Mouse (Mus musculus): ENCODE data around the gene Rab4a. TPM values are rescaled to one million over a fixed set of nuclear protein-coding genes. Genes with fewer than 3 reads are reported as not detected.

Gene Rab4a
- polyA plus RNA-seq, 1 experiment, result 7.3 TPM

- WGBS, result 57% methylated on average over 6 of the region's 6 CpGs
- DNase-seq, result no peak
Observed at GRCm38 (mm10) chr8:123786166-123786565, 19.6 kb upstream of the Rab4a start.

GRCm38 (mm10) chr8:123786644-123787043 is 19.1 kb upstream of the Rab4a start:
- no peak for TF ChIP-seq CTCF (IDR thresholded peaks at IDR 0.05; ENCODE audit: insufficient read depth, low read length)
- no peak for TF ChIP-seq POLR2A (IDR thresholded peaks at IDR 0.05; ENCODE audit: borderline replicate concordance, extremely low read depth, low read depth, low read length)
- DNase-seq, result no peak
- Histone ChIP-seq H3K4me1 (ENCODE audit: control insufficient read depth, insufficient read depth, low read length) (peaks cover 3% of the 10 kb centered on the region; the same call in 1 of the 2 replicates), H3K4me3 (replicated peaks; ENCODE audit: extremely low read depth, low read depth, low read length) (no peak overlapping the region)
- WGBS, result 68% methylated on average over 6 of the region's 6 CpGs

More at GRCm38 (mm10) chr8:123786166-123786565, 19.6 kb upstream of the Rab4a start:
- Histone ChIP-seq H3K4me1 (ENCODE audit: control insufficient read depth, insufficient read depth, low read length) (peaks cover 3% of the 10 kb centered on the region; the same call in 1 of the 2 replicates), H3K4me3 (replicated peaks; ENCODE audit: extremely low read depth, low read depth, low read length) (no peak overlapping the region)
- TF ChIP-seq CTCF (IDR thresholded peaks at IDR 0.05; ENCODE audit: insufficient read depth, low read length), result no peak
- no peak for TF ChIP-seq POLR2A (IDR thresholded peaks at IDR 0.05; ENCODE audit: borderline replicate concordance, extremely low read depth, low read depth, low read length)

- Histone ChIP-seq H3K4me1 (ENCODE audit: control insufficient read depth, insufficient read depth, low read length) (peaks cover 3% of the 10 kb centered on the region; the same call in 1 of the 2 replicates), H3K4me3 (replicated peaks; ENCODE audit: extremely low read depth, low read depth, low read length) (no peak overlapping the region)
- no peak for DNase-seq
- WGBS, result 25% methylated on average over 21 of the region's 21 CpGs
- no peak for TF ChIP-seq POLR2A (IDR thresholded peaks at IDR 0.05; ENCODE audit: borderline replicate concordance, extremely low read depth, low read depth, low read length)
Observed at GRCm38 (mm10) chr8:123787254-123787897, 18.4 kb upstream of the Rab4a start.

DNA sequence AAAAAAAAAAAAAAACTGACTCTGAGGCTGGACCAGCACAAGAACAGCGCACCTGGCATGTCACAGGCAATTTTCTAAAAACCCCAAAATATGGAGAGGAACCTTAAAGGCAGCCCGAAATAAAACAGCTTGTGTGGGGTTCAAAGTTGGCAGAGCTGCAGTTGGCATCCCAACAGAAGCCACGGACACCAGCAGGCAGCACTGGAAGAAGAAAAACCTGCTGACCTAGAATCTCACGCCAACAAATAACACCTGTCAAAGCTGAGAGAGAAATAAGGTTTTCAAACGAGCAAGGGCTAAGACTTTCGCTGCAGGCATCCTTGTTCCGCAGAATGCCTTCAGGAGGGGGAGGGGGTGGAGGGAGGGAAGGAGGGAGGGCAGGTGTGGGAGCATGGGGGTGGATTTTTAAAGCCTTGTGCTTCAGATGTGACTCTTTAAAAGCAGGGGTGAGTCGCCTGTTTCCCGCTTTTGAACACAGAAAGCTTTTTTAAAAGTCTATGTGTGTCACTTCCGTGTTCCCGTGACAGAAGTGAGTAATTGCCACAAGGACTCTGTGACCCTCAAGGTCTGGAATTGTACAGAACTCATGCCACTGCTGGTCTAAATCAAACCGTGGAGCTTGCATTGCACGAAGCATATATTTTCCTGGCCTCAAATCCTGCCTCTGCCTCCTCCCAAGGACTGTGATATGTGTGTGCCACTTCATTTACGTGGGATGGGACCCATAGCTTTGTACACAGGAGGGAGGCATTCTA is 17.2 kb upstream of the Rab4a start:
- TF ChIP-seq CTCF (IDR thresholded peaks at IDR 0.05; ENCODE audit: insufficient read depth, low read length), result no peak
- no peak for TF ChIP-seq POLR2A (IDR thresholded peaks at IDR 0.05; ENCODE audit: borderline replicate concordance, extremely low read depth, low read depth, low read length)
- H3K4me3 ChIP-seq (replicated peaks; ENCODE audit: extremely low read depth, low read depth, low read length), result no peak overlapping the region
- WGBS, result 42% methylated on average over 14 of the region's 14 CpGs
- no peak for DNase-seq
- H3K4me1 ChIP-seq (ENCODE audit: control insufficient read depth, insufficient read depth, low read length), result peaks cover 3% of the 10 kb centered on the region; the same call in 1 of the 2 replicates

- no peak for DNase-seq
- whole genome bisulfite sequencing, result 70% methylated on average over 9 of the region's 9 CpGs
- no peak overlapping the region for H3K4me3 ChIP-seq (replicated peaks; ENCODE audit: extremely low read depth, low read depth, low read length)
- peaks cover 3% of the 10 kb centered on the region; the same call in 1 of the 2 replicates for H3K4me1 ChIP-seq (ENCODE audit: control insufficient read depth, insufficient read depth, low read length)
- TF ChIP-seq CTCF (IDR thresholded peaks at IDR 0.05; ENCODE audit: insufficient read depth, low read length), result no peak
- no peak for TF ChIP-seq POLR2A (IDR thresholded peaks at IDR 0.05; ENCODE audit: borderline replicate concordance, extremely low read depth, low read depth, low read length)
Observed at GRCm38 (mm10) chr8:123789461-123789860, 16.3 kb upstream of the Rab4a start.

- Histone ChIP-seq H3K4me3 (replicated peaks; ENCODE audit: extremely low read depth, low read depth, low read length) (no peak overlapping the region), H3K4me1 (ENCODE audit: control insufficient read depth, insufficient read depth, low read length) (peaks cover 3% of the 10 kb centered on the region; the same call in 1 of the 2 replicates)
- DNase-seq, result peak; percentile 84
- 3% methylated on average over 4 of the region's 4 CpGs for WGBS
- TF ChIP-seq POLR2A (IDR thresholded peaks at IDR 0.05; ENCODE audit: borderline replicate concordance, extremely low read depth, low read depth, low read length) (no peak), CTCF (IDR thresholded peaks at IDR 0.05; ENCODE audit: insufficient read depth, low read length) (peak; percentile 90)
Observed at GRCm38 (mm10) chr8:123789970-123790369, 15.8 kb upstream of the Rab4a start.

DNA sequence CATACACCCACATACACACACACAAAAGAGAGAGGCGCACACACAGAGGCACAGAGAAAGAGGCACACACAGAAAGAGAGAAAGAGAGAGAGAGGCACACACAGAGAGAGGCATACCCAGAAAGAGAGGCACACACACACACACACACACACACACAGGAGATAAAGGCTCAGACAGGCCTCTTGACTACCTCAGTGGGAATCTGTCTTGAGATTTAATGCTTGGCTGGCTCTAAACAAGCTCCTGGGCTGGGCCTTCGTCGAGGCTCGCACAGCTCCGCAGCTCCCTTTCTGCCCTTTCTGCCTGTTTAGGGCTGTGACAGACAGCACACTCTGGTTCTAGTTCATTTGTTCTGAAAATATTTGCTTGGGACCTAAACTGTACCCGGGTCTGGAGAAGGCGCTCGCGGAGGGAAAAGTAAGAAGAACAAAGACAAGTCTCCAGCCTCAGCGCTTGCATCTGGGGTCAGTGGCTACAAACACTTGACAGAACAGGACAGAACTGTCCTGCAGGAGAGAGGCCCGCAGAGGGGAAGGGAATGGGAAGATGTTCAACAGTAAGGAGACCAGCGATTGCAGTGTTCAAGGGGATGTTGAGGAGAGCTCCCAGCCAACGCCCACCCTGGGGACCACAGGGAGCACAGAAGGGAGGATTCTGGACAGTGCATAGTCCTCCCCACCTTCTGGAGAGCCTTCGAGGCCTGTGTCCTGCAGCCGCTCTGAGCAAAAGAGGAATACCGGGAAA is 14.5 kb upstream of the Rab4a start:
- TF ChIP-seq CTCF (IDR thresholded peaks at IDR 0.05; ENCODE audit: insufficient read depth, low read length) (no peak), POLR2A (IDR thresholded peaks at IDR 0.05; ENCODE audit: borderline replicate concordance, extremely low read depth, low read depth, low read length) (no peak)
- 77% methylated on average over 16 of the region's 16 CpGs for WGBS
- Histone ChIP-seq H3K4me1 (ENCODE audit: control insufficient read depth, insufficient read depth, low read length) (peaks cover 3% of the 10 kb centered on the region; the same call in 1 of the 2 replicates), H3K4me3 (replicated peaks; ENCODE audit: extremely low read depth, low read depth, low read length) (no peak overlapping the region)
- DNase-seq, result no peak

GRCm38 (mm10) chr8:123791845-123792225 is 13.9 kb upstream of the Rab4a start:
- Histone ChIP-seq H3K4me3 (replicated peaks; ENCODE audit: extremely low read depth, low read depth, low read length) (no peak overlapping the region), H3K4me1 (ENCODE audit: control insufficient read depth, insufficient read depth, low read length) (peaks cover 3% of the 10 kb centered on the region; the same call in 1 of the 2 replicates)
- 86% methylated on average over 7 of the region's 7 CpGs for WGBS
- no peak for DNase-seq
- TF ChIP-seq POLR2A (IDR thresholded peaks at IDR 0.05; ENCODE audit: borderline replicate concordance, extremely low read depth, low read depth, low read length) (no peak), CTCF (IDR thresholded peaks at IDR 0.05; ENCODE audit: insufficient read depth, low read length) (no peak)

- no peak for DNase-seq
- TF ChIP-seq CTCF (IDR thresholded peaks at IDR 0.05; ENCODE audit: insufficient read depth, low read length) (no peak), POLR2A (IDR thresholded peaks at IDR 0.05; ENCODE audit: borderline replicate concordance, extremely low read depth, low read depth, low read length) (no peak)
- no peaks in the 10 kb centered on the region for H3K4me1 ChIP-seq (ENCODE audit: control insufficient read depth, insufficient read depth, low read length)
Observed at GRCm38 (mm10) chr8:123793900-123794299, 11.9 kb upstream of the Rab4a start.

More at GRCm38 (mm10) chr8:123793900-123794299, 11.9 kb upstream of the Rab4a start:
- WGBS, result 15% methylated on average over 10 of the region's 10 CpGs
- no peak overlapping the region for H3K4me3 ChIP-seq (replicated peaks; ENCODE audit: extremely low read depth, low read depth, low read length)

Data from lung, adult 2 months (tissue).